Comparison of ENCODE assay signal across 8 mouse cellular contexts in the genomic region with DNA sequence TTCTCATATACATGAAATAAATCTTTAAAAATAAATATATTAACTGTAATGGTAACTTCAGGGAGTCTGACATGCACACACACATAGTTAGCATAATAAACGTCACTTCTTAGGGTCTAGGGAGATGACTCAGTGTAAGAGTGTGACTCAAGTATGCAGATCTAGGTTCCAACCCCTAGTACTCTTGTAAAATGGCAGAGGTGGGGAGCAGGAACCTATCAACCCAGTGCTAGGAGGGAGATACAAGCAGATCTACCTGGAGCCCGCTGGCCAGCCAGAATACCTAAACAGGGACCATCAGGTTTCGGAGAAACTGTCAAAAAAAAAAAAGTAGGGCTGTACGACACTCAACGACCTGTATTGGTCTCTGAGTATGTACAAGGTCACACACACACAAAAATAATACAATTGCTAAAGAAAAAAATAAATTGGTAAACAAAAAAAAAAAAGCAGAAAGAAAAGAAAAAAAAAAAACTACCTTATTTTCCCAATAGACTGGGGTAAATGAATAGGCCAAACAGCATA. TPM values are rescaled to one million over a fixed set of nuclear protein-coding genes. Genes with fewer than 3 reads are reported as not detected.
DNase-seq lines count a peak whose midpoint lies in the region; ATAC-seq and TF ChIP-seq lines count a peak whose summit lies in the region.

No protein-coding gene starts in this region.

- WGBS in forebrain, embryonic 16.5 days: 19% methylated on average over 5 of the region's 5 CpGs
- 31% methylated on average over 5 of the region's 5 CpGs for WGBS in midbrain, embryonic 10.5 days

- H3K36me3 ChIP-seq in MEL (ENCODE audit: control insufficient read depth in 1 of 2, insufficient read depth in 2 of 2, low read length in 2 of 2): peaks cover 0 to 9% of the 10 kb centered on the region in 2 experiments; a peak in 2 of 4 replicates
- no peaks in the 10 kb centered on the region for H3K36me3 ChIP-seq in forebrain, embryonic 16.5 days (ENCODE audit: control insufficient read depth, insufficient read depth)
- H3K36me3 ChIP-seq in midbrain, embryonic 10.5 days: peaks cover 59% of the 10 kb centered on the region

- TF ChIP-seq EP300 in MEL (IDR thresholded peaks at IDR 0.05; ENCODE audit: low read depth in 1 of 2, low read length in 2 of 2): no peak

- no peak for TF ChIP-seq RAD21 in MEL (IDR thresholded peaks at IDR 0.05; ENCODE audit: low read depth, low read length)

- H3K4me3 ChIP-seq in MEL (ENCODE audit: control insufficient read depth in 1 of 2, insufficient read depth in 1 of 2, low read depth in 2 of 2, low read length in 2 of 2): peak overlapping the region; percentile 36 to 65
- peak overlapping the region; percentile 89 for H3K4me3 ChIP-seq in forebrain, embryonic 16.5 days (replicated peaks; ENCODE audit: low read length)
- H3K4me3 ChIP-seq in midbrain, embryonic 10.5 days: peak overlapping the region; percentile 69

- H3K27me3 ChIP-seq in MEL (ENCODE audit: control insufficient read depth in 1 of 2, insufficient read depth in 2 of 2, low read length in 2 of 2): no peaks in the 10 kb centered on the region
- no peaks in the 10 kb centered on the region for H3K27me3 ChIP-seq in forebrain, embryonic 16.5 days (replicated peaks; ENCODE audit: control insufficient read depth, insufficient read depth, low read length)
- no peaks in the 10 kb centered on the region for H3K27me3 ChIP-seq in midbrain, embryonic 10.5 days (ENCODE audit: low read depth, poor library complexity, severe bottlenecking)

- ATAC-seq in forebrain, embryonic 16.5 days: no peak

- TF ChIP-seq CTCF in MEL (IDR thresholded peaks at IDR 0.05 in 2 of 3, conservative IDR thresholded peaks at IDR 0.05 in 1 of 3; ENCODE audit: control insufficient read depth in 1 of 3, insufficient read depth in 1 of 3, low read depth in 2 of 3, low read length in 3 of 3, poor library complexity in 1 of 3, severe bottlenecking in 1 of 3): no peak

- peak overlapping the region; percentile 55 for H3K4me2 ChIP-seq in forebrain, embryonic 16.5 days (ENCODE audit: low read length)

- peaks cover 0 to 11% of the 10 kb centered on the region in 2 experiments; a peak in 2 of 4 replicates for H3K4me1 ChIP-seq in MEL (ENCODE audit: control insufficient read depth in 1 of 2, insufficient read depth in 2 of 2, low read length in 2 of 2)
- H3K4me1 ChIP-seq in forebrain, embryonic 16.5 days (replicated peaks; ENCODE audit: control insufficient read depth, insufficient read depth, low read length): peaks cover 23% of the 10 kb centered on the region
- H3K4me1 ChIP-seq in midbrain, embryonic 10.5 days: peaks cover 50% of the 10 kb centered on the region

- H3K79me2 ChIP-seq in MEL (ENCODE audit: control insufficient read depth, insufficient read depth, low read length, poor library complexity): peaks cover 6% of the 10 kb centered on the region; the same call in 1 of the 2 replicates

- H3K27ac ChIP-seq in MEL (ENCODE audit: control insufficient read depth, low read depth, low read length): peak overlapping the region; percentile 92
- H3K27ac ChIP-seq in forebrain, embryonic 16.5 days (ENCODE audit: low read length): peak overlapping the region; percentile 92
- H3K27ac ChIP-seq in midbrain, embryonic 10.5 days (replicated peaks): peak overlapping the region; percentile 82

- DNase-seq in kidney, adult 11 months: peak; percentile 21
- no peak for DNase-seq in kidney, postnatal 14 days
- DNase-seq in MEL (ENCODE audit: low read depth, low spot score): peak; percentile 83
- no peak for DNase-seq in midbrain, embryonic 10.5 days (ENCODE audit: low spot score)
- DNase-seq in ovary, postnatal 10 days (ENCODE audit: low spot score): no peak
- DNase-seq in adrenal gland, postnatal 4 days (ENCODE audit: low spot score in 2 of 2): no peak
- DNase-seq in right cerebral cortex, adult 18-20 months: no peak

- H3K9me3 ChIP-seq in MEL (replicated peaks; ENCODE audit: insufficient read depth, low read length): no peaks in the 10 kb centered on the region
- H3K9me3 ChIP-seq in forebrain, embryonic 16.5 days (ENCODE audit: control insufficient read depth, low read length): no peaks in the 10 kb centered on the region
- no peaks in the 10 kb centered on the region for H3K9me3 ChIP-seq in midbrain, embryonic 10.5 days (replicated peaks)

- H3K9ac ChIP-seq in MEL (ENCODE audit: control insufficient read depth, low read depth, low read length, poor library complexity, severe bottlenecking): peak overlapping the region; percentile 78
- H3K9ac ChIP-seq in forebrain, embryonic 16.5 days (replicated peaks; ENCODE audit: low read depth, low read length): peak overlapping the region; percentile 73

- no peak; a peak in 1 of 4 replicates for TF ChIP-seq POLR2A in MEL (IDR thresholded peaks at IDR 0.05; ENCODE audit: control insufficient read depth in 1 of 2, insufficient read depth in 1 of 2, low read depth in 1 of 2, low read length in 2 of 2, poor library complexity in 1 of 2)

TF ChIP-seq in MEL, 35 proteins besides CTCF, POLR2A, EP300 and RAD21:
- TF ChIP-seq ELF1 (IDR thresholded peaks at IDR 0.05; ENCODE audit: low read depth, low read length) (no peak), SIN3A (IDR thresholded peaks at IDR 0.05; ENCODE audit: low read length) (peak; percentile 92), POLR2AphosphoS2 (IDR thresholded peaks at IDR 0.05; ENCODE audit: low read length) (peak; percentile 73), CHD1 (IDR thresholded peaks at IDR 0.05; ENCODE audit: low read depth, low read length) (no peak), MYC (IDR thresholded peaks at IDR 0.05; ENCODE audit: low read depth, low read length) (peak; percentile 85; the same call in 1 of the 2 replicates), ZNF384 (IDR thresholded peaks at IDR 0.05; ENCODE audit: low read depth, low read length) (peak; percentile 79), USF1 (IDR thresholded peaks at IDR 0.05; ENCODE audit: low read depth, low read length) (no peak)
TF ChIP-seq in MEL: peak in this region for 4.

RNA-seq across cellular contexts. Expression of gene Ocel1, which starts 0.3 kb away (rescaled TPM):
- 14.1 and 18.3 TPM in 2 replicates for total RNA-seq in MEL (2012; rRNA removed)
- 10 to 100 TPM in 1 of 2 experiments, not detected in 1; 16.2 TPM for polyA plus RNA-seq in MEL (2012; ENCODE audit: insufficient read depth in 1 of 2, insufficient read length in 2 of 2, low read depth in 1 of 2, low replicate concordance in 2 of 2, missing spikeins in 1 of 2)
- polyA plus RNA-seq in forebrain, embryonic 16.5 days (2015; fragmentation: Nextera tagmentation; extraction: Ambion mirVana): 7.8 and 8.0 TPM in 2 replicates
- 4.9 and 6.1 TPM in 2 replicates for polyA plus RNA-seq in midbrain, embryonic 10.5 days (2016; fragmentation: Nextera tagmentation; extraction: Ambion mirVana)
- total RNA-seq in adrenal gland, postnatal 4 days (2021): 10 to 100 TPM; 12.0 to 13.6 TPM

RNA-seq across cellular contexts. Expression of gene Use1, which starts 4.1 kb away (rescaled TPM):
- total RNA-seq in MEL (2012; rRNA removed): 91.9 and 107 TPM in 2 replicates
- polyA plus RNA-seq in MEL (2012; ENCODE audit: insufficient read depth in 1 of 2, insufficient read length in 2 of 2, low read depth in 1 of 2, low replicate concordance in 2 of 2, missing spikeins in 1 of 2): 100 to 1,000 TPM in 1 of 2 experiments, not detected in 1; 117 TPM
- polyA plus RNA-seq in forebrain, embryonic 16.5 days (2015; fragmentation: Nextera tagmentation; extraction: Ambion mirVana): 100 and 115 TPM in 2 replicates
- polyA plus RNA-seq in midbrain, embryonic 10.5 days (2016; fragmentation: Nextera tagmentation; extraction: Ambion mirVana): 68.5 and 74.3 TPM in 2 replicates
- total RNA-seq in adrenal gland, postnatal 4 days (2021): 100 to 1,000 TPM; 210 to 221 TPM

RNA-seq across cellular contexts. Expression of gene Nr2f6, which starts 11.0 kb away (rescaled TPM):
- total RNA-seq in MEL (2012; rRNA removed): 29.6 and 30.5 TPM in 2 replicates
- 10 to 100 TPM in 1 of 2 experiments, not detected in 1; 48.3 TPM for polyA plus RNA-seq in MEL (2012; ENCODE audit: insufficient read depth in 1 of 2, insufficient read length in 2 of 2, low read depth in 1 of 2, low replicate concordance in 2 of 2, missing spikeins in 1 of 2)
- polyA plus RNA-seq in forebrain, embryonic 16.5 days (2015; fragmentation: Nextera tagmentation; extraction: Ambion mirVana): 11.8 and 13.2 TPM in 2 replicates
- 74.7 and 110 TPM in 2 replicates for polyA plus RNA-seq in midbrain, embryonic 10.5 days (2016; fragmentation: Nextera tagmentation; extraction: Ambion mirVana)
- total RNA-seq in adrenal gland, postnatal 4 days (2021): 10 to 100 TPM; 67.6 to 70.6 TPM

RNA-seq across cellular contexts. Expression of gene Ushbp1, which starts 24.8 kb away (rescaled TPM):
- 0.04 TPM in 1 of 2 replicates, not detected in the other for total RNA-seq in MEL (2012; rRNA removed)
- polyA plus RNA-seq in MEL (2012; ENCODE audit: insufficient read depth in 1 of 2, insufficient read length in 2 of 2, low read depth in 1 of 2, low replicate concordance in 2 of 2, missing spikeins in 1 of 2): under 1 TPM in 1 of 2 experiments, not detected in 1; 0.07 TPM
- polyA plus RNA-seq in forebrain, embryonic 16.5 days (2015; fragmentation: Nextera tagmentation; extraction: Ambion mirVana): 6.1 and 6.9 TPM in 2 replicates
- 5.0 and 6.3 TPM in 2 replicates for polyA plus RNA-seq in midbrain, embryonic 10.5 days (2016; fragmentation: Nextera tagmentation; extraction: Ambion mirVana)
- total RNA-seq in adrenal gland, postnatal 4 days (2021): 10 to 100 TPM; 21.6 to 21.8 TPM

RNA-seq across cellular contexts. Expression of gene Babam1, which starts 25.9 kb away (rescaled TPM):
- 54.5 and 59.6 TPM in 2 replicates for total RNA-seq in MEL (2012; rRNA removed)
- 100 to 1,000 TPM in 1 of 2 experiments, not detected in 1; 132 TPM for polyA plus RNA-seq in MEL (2012; ENCODE audit: insufficient read depth in 1 of 2, insufficient read length in 2 of 2, low read depth in 1 of 2, low replicate concordance in 2 of 2, missing spikeins in 1 of 2)
- 103 and 105 TPM in 2 replicates for polyA plus RNA-seq in forebrain, embryonic 16.5 days (2015; fragmentation: Nextera tagmentation; extraction: Ambion mirVana)
- polyA plus RNA-seq in midbrain, embryonic 10.5 days (2016; fragmentation: Nextera tagmentation; extraction: Ambion mirVana): 112 TPM in 2 replicates
- 100 to 1,000 TPM; 108 to 109 TPM for total RNA-seq in adrenal gland, postnatal 4 days (2021)

Comparison
In these comparisons a context has a peak if more than half of its experiments do, and no peak if none do; other contexts are left out.
1. DNase-seq: peak in kidney, adult 11 months (single experiment) and MEL (single experiment); none in kidney, postnatal 14 days (single experiment), midbrain, embryonic 10.5 days (single experiment), ovary, postnatal 10 days (single experiment), adrenal gland, postnatal 4 days (0 of 2) and right cerebral cortex, adult 18-20 months (single experiment).
2. Peak in every context shown above with its lines, with median percentiles within 50 percentile points of each other: H3K27ac ChIP-seq and H3K4me3 ChIP-seq.